Mouse (Mus musculus): ENCODE results near the gene Dot1l.

Dot1l gene

DNA sequence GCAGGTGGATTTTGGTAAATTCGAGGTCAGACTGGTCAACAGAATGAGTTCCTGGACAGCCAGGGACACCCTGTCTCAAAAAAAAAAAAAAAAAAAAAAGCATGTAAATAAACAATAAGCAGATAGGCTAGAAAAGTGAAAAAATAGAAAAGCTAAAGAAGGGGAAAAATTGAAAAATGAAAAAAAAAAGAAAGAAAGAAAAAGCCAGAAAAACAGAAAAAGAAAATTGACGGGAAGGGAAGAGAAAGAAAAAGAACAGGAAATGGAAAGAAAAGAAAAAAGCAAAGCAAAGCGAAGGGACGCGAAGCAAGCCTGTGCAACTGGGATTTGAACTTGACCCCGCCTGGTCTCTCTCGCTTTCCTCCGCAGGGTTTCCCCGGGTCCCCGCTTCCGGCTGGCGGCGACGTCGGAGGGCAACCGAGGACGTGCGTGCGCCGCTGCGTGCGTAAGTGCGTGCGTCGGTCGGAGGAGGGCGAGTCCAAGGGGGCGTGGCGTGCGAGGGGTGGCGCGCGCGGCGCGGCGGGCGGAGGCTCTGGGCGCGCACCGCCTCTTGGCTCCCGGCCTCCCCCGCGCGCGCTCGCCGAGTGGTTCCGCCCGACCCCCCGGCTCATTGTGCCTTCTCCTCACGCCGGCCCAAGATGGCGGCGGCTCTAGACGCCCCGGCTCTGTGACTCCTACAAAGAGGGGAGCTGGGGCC lies at the start of gene Dot1l:
Dot1l (plus strand) TSS at position 613 of the 697 bp plus-strand sequence.
- DNase-seq (ENCODE audit: low spot score) = peak; percentile 97

DNA sequence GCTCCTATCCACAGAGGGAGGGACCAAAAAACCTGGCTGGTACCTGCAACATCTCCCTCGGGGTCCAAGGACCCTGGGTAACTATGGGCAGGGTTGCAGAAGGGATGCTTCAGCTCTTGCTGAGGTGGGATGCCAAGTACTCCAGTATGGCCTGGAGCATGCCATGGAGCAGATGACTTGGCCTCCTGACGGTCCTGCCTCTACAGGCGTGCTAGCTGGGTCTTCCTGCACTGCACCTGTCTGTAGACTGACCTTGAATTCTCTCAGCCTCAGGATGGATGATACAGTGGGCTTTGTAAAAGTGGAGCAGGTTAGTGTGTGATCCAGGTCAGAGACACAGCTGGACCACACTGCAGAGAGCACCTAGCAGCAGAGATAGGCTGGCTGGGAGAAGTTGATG lies 49.5 kb upstream of the Dot1l start:
- no peak for DNase-seq (ENCODE audit: low spot score)

DNA sequence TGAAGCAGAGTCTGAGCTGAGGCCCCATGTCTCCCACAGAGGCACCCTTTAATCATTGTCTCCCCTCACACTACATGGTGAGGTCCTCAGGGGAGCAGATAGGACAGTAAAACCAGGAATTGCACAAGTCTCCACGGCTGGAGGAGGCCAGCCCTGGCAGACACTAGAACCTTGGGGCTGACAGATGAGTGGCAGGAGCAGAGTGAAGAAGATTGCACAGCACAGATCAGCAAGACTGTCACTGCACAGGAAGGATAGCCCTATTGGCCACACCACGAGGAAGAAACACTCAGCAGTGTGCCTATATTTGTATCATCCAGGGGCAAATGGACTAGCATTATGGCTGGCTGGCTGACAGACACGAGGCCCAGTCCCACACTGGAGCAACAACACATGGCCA lies 44.2 kb upstream of the Dot1l start:
- DNase-seq (ENCODE audit: low spot score) = no peak

DNA sequence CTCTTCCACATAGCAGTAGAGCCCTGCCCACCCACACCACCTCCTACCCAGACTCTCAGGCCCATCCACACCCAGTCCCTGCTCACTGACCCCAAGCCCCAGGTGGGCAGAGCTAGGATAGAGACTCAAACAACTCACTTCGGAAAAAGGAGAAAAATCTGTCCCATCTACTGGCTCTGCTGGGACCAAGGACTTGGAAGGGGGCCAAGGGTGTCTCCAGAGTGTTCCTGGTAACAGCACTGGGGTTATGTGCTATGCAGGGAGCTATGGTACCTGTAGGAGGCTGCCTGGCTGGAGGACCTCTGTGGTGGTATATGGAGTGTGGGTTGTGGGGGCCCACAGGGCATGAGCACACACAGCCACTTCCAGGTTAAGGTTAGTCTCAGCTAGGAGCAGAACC lies 37.7 kb upstream of the Dot1l start:
- no peak for DNase-seq (ENCODE audit: low spot score)

DNA sequence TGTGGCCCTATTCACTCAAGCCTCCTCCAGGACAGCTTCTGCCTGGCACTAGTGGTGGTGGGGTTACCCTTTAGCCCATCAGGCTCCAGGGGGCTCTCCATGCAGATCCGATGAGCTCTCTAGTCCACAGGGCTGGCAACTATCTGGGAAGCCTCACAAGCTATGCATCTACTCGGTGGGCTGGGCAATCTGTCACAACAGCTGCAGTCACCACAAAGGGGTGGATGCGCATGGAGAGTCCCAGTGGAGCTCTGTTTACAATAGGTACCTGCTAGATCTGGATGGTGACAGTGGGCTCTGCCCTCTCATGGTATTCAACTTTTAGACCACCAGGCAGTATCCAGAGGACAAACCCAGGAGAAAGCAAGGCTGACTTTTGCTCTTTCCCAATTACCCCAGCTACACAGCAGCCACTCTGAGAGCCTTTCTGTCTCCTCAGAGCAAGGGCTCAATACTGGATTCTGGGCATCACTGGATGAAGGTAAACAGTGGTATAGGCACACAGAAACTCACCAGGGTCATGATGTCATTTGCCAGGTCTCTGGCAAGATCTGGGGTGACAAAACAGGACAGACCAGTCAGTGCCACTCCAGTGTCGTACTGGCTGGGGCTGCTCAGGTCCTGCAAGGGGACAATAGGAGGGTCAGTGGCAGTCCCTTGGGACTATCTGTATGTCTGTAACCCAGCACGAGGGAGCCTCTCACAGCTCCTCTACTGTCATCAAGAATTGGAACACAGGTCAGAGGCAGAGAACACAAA lies 27.5 kb upstream of the Dot1l start:
- DNase-seq (ENCODE audit: low spot score) = no peak

DNA sequence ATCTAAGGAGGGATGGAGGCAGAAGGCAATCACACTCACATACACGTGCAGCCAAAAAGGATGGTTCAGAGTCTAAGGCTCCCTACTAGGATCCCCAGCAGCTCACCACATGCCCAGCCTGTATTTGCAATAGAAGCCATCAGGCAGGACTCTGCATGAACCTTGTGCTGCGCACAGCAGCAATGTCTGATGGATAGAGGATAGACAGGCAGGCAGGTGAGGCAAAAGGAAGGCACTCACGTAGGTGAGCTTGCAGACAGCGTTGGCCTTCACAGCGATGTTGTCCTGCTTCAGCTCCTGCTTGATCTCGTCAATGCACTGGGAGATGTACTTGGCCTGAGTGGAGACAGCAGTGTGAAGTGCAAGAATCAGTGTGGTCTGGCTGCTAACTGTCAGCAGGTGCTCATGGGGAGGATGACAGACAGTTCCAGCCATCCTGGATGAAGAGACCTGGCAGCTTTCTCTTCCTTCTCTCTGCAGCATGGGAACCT lies 22.4 kb upstream of the Dot1l start:
- no peak for DNase-seq (ENCODE audit: low spot score)

DNA sequence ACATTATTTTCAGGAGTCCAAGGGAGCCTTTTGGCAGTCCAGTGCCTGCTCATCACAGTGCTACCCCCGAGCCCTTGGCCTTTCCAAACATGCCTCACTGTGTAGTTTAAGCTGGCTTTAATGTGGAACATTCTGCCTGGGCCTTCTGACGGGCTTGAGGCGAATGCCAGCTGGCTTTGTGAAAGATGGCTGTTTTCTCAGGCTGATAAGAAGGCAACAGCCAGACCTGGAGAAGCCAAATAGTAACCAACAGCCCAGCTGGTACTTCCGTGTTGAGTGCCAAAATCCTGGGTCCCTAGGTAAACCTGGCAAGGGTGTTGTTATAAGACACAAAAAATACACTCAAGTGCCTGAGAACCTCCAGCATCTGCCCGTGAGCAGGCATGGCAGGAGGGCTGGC lies 18.3 kb upstream of the Dot1l start:
- DNase-seq (ENCODE audit: low spot score) = no peak

DNA sequence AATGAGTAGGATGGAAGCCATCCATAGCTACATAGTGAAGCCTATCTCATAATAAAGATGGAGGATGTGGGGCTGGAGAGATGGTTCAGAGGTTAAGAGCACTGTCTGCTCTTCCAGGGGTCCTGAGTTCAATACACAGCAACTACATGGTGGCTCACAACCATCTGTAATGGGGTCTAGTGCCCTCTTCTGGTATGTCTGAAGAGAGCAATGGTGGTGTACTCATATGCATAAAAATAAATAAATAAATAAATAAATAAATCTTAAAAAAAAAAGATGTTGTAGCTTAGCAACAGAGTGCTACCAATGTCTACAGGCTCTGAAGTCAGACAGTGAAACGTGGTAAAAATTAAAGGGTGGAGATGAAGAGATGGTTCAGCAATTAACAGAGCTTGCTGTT lies 16.3 kb upstream of the Dot1l start:
- DNase-seq (ENCODE audit: low spot score) = no peak

DNA sequence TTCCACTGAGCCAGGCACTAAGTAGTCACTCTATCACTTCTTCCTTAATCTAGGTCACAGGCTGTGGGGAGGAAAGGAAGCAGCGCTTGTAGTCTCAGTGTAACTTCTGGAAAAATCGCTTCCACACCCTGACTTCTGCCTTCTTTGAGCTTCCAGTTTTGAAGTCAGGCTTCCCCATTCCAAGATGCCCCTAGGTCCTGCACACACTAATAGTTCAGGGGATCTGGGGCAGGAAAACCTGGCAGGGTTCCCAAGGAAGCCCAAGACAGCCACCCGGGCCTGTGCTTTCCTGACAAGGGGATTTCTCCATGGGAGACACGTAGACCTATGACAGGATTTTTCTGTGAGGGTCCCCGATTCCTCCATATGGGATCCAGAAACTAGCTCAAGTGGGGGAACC lies 13.9 kb upstream of the Dot1l start:
- DNase-seq (ENCODE audit: low spot score) = no peak

DNA sequence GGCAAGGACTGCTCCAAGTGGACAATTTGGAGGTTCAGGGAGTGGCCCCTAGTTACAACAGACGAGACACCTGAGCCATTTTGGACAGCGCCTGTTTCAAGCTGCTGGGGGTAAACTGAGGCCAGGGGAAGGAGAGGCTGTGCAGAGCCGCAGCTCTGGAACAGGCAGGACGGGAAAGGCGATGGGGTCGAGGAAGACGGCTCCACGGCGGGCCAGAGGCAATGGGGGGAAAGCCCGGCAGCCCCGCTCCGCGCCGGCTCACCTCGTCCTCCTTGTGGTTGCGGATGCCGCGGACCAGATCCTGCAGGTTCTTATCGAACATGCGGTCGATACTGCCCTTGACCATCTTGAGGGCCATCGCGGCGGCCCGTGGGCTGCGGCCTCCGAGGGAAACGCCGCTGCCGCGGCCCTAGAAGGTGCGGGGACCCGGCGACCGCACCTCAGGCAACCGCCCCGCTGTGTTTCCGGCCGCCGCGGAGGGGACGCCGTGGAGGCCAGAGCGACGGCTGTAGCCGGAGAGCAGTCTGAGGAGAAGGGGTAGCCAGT lies 13.3 kb upstream of the Dot1l start:
- no peak for DNase-seq (ENCODE audit: low spot score)

DNA sequence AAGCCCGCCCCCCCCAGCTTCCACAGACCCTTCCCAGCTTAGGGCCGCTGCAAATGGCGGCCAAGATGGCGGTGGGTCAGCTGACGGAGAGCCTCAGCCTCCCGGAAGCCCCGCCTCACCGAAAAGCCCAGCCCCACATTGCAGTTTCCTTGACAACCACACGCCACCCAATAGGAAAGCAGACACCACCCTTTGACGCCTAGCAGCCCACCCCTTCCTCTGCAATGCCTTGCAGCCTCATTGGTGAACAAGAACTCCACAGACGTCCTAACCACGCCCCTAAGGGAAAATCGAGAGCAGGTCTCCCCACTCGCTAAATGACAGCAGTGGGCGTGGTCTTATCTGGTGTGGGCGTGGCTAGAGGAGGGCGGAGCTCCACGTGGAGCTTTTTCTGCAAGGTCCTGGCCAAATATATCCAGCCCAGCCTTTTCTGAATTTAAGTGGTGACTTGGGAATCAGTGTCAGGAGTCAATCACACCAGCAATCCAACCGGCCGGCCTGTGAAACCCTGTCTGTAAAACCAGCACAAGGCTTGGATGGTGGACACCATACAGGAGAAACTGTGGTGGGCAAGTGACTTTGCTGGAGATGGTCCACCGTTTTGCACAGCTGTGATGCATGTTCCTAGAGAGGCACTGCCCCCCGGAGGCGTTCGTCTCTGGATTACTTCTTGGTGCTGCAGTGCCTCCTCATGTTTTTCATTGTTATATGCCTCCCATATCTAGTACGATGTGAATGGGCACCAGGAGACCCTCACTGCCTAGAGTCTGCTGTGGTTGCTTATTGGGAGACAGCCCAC lies 12.6 kb upstream of the Dot1l start, which contains the start of gene Ap3d1:
Ap3d1 (minus strand) TSS at position 85 of the 799 bp plus-strand sequence.
- DNase-seq (ENCODE audit: low spot score) = peak; percentile 99

DNA sequence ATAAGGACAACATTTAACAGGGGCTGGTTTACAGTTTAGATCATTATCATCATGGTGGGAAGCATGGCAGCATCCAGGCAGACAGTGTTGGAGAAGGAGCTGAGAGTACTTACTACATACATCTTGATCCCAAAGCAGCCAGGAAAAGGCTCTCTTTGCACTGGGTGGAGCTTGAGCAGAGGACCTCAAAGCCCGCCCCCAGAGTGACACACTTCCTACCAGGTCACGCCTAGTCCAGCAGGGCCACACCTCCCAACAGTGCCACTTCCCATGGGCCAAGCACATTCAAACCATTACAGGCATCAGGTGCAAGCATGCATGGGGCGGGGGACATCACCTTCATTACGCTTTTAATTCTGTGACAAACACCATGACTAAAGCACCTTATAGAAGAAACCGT lies 10.7 kb upstream of the Dot1l start:
- no peak for DNase-seq (ENCODE audit: low spot score)

DNA sequence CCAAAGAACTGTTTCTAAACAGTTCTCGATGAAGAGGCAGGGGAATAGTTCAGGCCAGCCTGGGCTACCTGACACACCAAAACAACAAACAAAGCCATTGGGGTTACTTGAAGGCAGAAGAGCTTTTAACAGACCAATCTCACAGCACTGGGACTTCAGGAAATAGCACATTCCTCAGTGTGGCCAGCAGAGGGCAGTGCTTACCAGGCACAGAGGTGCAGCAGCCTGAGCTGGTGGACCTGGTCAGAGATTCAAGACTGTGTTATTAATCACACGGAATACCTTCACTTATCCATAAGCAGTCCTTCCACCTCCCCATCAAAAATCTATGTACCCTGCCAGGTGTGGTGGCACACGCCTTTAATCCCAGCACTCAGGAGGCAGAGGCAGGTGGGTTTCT lies 7.6 kb upstream of the Dot1l start:
- peak; percentile 72 for DNase-seq (ENCODE audit: low spot score)

DNA sequence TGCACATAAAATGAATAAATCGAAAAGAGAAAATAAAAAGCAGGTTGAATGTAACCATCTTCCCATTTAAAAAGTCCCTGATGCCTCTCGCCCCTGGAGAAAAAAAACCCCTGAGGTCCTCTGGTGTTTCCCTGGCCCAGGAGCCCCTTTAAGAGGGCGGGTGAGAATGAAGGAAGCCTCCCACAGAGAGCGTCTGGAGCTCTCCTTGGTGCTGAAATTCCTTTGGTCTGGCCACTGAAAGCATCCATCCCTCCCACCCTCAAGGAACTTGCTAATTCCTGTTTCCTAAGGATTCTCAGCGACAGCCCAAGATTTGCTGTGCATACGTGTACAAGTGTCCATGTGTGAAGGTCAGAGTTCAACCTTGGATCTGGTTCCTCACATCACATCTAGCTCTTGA lies 6.4 kb upstream of the Dot1l start:
- no peak for DNase-seq (ENCODE audit: low spot score)

DNA sequence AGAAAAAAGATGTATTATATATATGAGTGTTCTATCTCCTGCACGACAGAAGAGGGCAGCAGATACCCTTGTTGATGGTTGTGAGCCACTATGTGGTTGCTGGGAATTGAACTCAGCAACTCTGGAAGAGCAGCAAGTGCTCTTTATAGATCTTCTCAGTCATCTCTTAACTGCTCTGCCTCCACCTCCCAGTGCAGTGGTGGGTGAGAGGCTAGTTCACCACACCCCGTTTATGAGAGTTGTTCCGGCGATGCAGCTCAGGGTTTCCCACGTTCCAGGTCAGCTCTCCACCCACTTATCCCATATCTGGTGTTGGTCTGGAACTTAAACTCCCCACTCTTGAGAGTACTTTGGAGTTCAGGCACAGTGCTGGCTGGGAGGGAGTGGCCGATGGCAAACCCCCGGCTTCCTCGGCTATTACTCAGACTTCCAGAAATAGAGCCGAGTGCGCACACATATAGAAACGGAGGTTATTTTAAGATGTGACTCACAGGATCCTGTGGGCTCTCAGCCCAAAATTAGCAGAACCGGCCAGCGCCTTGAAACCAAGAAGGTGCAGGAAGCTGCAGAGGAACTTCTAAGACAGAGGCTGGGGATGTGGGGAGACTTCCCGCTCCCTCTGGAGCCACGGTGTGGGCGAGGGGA lies 3.7 kb upstream of the Dot1l start:
- DNase-seq (ENCODE audit: low spot score) = peak; percentile 63

DNA sequence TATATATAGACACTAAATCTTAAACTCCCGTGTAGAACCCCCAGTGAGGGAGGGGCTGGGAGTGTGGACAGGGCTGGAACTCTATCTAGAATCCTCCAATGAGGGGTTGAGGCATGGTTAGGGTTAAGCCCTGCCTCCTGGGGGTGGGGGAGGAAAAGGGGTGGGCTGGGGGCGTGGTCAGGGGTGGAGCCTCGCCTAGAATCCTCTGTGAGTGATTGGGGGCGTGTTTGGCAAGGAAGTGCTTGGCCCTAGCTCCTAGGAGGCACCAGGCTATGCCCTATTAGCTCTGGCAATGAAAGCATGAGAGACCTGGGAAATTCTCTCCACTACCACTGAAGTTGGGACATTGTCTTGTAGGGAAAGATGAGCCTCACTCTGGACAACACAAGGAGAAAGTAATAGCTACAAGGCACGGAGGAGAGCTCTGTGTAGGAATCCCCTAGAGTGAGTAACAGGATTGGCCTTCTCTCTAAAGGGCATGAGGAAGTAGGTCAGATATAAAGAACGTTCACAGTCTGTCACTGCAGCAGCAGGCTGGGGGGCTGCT lies 2.9 kb upstream of the Dot1l start:
- DNase-seq (ENCODE audit: low spot score) = no peak

DNA sequence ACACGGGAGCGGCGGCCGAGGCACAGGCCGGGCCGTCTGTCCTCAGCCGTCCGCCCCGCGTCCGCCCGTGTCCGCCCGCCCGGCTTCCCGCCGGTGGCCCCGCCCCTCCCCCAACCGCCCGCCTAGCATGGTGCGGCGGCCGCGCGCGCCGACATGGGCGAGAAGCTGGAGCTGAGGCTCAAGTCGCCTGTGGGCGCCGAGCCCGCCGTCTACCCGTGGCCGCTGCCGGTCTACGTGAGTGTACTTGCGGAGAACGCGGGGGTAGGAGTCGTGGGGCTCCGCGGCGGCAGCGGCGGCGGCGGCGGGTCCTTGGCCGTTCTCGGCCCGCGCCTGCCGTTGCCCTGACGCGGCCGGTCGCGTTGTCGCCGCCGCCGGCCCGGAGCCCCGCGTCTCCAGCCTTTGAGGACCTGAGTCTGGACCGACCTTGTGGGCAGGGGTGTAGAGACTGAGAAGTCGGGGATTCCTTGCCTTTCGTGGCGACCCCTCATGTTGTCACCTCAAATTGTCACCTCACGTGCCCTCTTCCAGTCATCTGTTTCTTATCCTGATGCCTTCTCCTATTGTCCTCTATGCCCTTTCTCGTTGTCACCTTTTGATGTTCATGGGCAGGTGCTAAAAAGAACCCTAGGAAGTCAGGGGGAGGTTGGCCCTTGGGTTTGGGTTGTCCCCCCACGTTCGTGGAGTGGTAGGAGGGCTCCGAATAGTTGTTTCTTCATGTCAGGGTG lies 447 bp downstream of the Dot1l start:
- DNase-seq (ENCODE audit: low spot score) = no peak

DNA sequence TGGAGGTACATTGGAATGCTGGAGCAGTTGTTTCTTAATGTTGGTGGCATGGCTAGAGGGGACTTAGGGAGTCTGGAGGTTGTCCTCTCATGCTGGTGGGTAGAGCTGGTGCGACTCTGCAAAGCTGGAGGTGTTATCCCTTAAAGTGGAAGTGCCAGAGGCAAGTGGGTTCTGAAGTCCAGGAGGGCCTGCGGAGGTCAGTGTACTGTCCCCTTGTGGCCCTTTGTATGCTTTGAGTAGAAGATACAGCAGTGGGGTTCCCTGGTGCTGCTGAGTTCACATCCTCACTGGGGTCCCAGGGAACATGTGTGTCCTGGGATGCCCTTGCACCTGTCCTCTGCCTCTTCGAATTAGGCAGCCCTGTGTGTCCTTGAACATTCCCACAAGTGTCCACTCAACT lies 1.1 kb downstream of the Dot1l start:
- DNase-seq (ENCODE audit: low spot score) = no peak

DNA sequence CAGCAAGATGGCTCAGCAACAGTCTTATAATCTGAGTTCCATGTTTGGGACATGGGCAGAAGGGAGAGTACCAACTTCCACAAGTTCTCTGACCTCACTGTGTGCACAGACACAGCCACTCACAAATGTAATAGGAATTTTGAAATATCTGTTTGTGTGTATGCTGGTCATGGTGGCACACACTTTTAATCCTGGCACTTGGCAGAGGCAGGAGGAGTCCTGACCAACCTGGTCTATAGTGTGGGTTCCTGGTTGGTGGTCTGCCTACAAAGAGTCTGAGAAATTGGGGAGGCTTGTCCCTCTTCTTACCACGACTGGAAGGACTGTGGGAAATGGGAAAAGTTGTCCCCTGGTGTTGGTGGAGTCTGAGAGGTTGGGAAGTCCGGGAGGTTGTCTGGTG lies 1.5 kb downstream of the Dot1l start:
- no peak for DNase-seq (ENCODE audit: low spot score)

DNA sequence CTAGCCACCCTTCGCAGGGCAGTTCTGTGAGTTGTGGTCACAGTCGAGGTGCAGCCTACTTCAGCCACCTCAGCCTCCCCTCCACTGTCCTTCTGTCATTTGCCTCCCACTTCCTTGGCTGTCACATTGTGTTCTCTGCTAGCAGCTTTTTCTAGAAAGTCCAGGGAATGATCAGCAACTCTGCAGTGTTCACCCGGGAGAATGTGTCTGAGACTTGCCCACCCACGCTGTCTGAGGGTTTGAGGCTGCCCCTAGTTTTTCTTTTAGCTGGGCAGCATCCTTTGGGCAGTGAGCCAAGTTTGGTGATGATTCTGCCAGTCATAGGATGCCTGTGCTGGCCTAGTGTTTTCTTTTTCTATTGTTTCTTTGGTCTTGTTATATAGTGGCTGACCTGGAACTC lies 2.0 kb downstream of the Dot1l start:
- no peak for DNase-seq (ENCODE audit: low spot score)

DNA sequence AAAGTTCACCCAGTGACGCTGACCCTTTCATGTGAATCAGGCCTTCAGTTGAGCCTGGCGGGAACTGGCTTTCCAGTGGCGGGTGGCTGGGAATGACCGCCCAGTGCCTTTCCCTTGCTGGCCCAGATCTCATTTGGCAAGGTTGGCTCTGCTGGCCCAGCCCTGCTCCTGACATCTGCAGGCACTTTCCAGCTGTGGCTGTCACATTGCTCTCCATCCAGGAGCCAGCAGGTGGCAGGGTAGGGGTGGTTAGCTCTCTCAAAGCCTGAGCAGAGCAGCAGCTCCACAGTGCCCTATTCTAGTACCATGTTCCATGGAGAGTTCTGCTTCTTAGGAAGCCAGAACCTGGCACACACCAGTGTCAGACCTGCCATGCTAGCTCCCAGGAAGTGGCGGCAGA lies 2.7 kb downstream of the Dot1l start:
- DNase-seq (ENCODE audit: low spot score) = peak; percentile 79
